Mouse (Mus musculus): ENCODE data around the gene Ppp4r1.

GRCm38 (mm10) chr17:65822423-65822822 is 40.0 kb downstream of the Ppp4r1 start:
- TF ChIP-seq CTCF (IDR thresholded peaks at IDR 0.05; ENCODE audit: low read depth) (no peak), EP300 (IDR thresholded peaks at IDR 0.05; ENCODE audit: low read depth) (no peak)
